Mouse (Mus musculus) embryonic facial prominence, embryonic 13.5 days (tissue): Measurements from ENCODE around the gene Ephb2. TPM values are rescaled to one million over a fixed set of nuclear protein-coding genes. Genes with fewer than 3 reads are reported as not detected.
A peak's percentile ranks its signal among the peaks of the same experiment; 100 is the strongest.

Source experiments
- ATAC-seq: fragments of 200-750 bp; cut with Nextera tagmentation; 2 replicates; pipeline ENCODE4 v1.8.0; 2017; ENCODE audit warnings: low read depth; ENCODE audit not compliant: insufficient number of reproducible peaks, insufficient read depth, low FRiP score, low TSS enrichment
- H3K27ac ChIP-seq: fragments of 300-500 bp; sonication (generic); 2 replicates; pipeline ENCODE4 v1.5.1; 2015; ENCODE audit warnings: moderate library complexity, mild to moderate bottlenecking, inconsistent platforms
- H3K27me3 ChIP-seq: fragments of 300-500 bp; sonication (generic); 2 replicates; pipeline ENCODE4 v1.6.1; 2015; ENCODE audit warnings: mild to moderate bottlenecking, inconsistent platforms
- H3K36me3 ChIP-seq: fragments of 300-500 bp; sonication (generic); 2 replicates; pipeline ENCODE4 v1.6.1; 2015; ENCODE audit warnings: mild to moderate bottlenecking, inconsistent platforms
- H3K4me1 ChIP-seq: fragments of 300-500 bp; sonication (generic); 2 replicates; pipeline ENCODE4 v1.6.1; 2015; ENCODE audit warnings: inconsistent platforms
- H3K4me2 ChIP-seq: fragments of 300-500 bp; sonication (generic); 2 replicates; pipeline ENCODE4 v1.6.1; 2015; ENCODE audit warnings: moderate library complexity, mild to moderate bottlenecking, inconsistent platforms
- H3K4me3 ChIP-seq: fragments of 300-500 bp; sonication (generic); 2 replicates; pipeline ENCODE4 v1.5.1; 2015; ENCODE audit warnings: mild to moderate bottlenecking, inconsistent platforms
- H3K9ac ChIP-seq: fragments of 300-500 bp; sonication (generic); 2 replicates; pipeline ENCODE4 v1.6.1; 2015; ENCODE audit warnings: mild to moderate bottlenecking, inconsistent platforms
- H3K9me3 ChIP-seq: fragments of 300-500 bp; sonication (generic); 2 replicates; pipeline ENCODE4 v1.6.1; 2016; ENCODE audit warnings: inconsistent platforms
- WGBS: fragments of 180-500 bp; shearing (Covaris S2); methylation state at CpG from one replicate; pipeline ENCODE4 v1.1.7; 2015; ENCODE audit warnings: mixed read lengths; 5-methylcytosine and 5-hydroxymethylcytosine counted together
- polyA plus RNA-seq: library from polyadenylated mRNA; unstranded; fragments of >200 nt; fragmentation: Nextera tagmentation; extraction: Ambion mirVana; gene quantifications from 2 replicates; pipeline ENCODE4 v1.2.1, GENCODE M21; 2015

The Ephb2 gene
- polyA plus RNA-seq, 1 experiment from 2014 or later, result 7.9 TPM

DNA sequence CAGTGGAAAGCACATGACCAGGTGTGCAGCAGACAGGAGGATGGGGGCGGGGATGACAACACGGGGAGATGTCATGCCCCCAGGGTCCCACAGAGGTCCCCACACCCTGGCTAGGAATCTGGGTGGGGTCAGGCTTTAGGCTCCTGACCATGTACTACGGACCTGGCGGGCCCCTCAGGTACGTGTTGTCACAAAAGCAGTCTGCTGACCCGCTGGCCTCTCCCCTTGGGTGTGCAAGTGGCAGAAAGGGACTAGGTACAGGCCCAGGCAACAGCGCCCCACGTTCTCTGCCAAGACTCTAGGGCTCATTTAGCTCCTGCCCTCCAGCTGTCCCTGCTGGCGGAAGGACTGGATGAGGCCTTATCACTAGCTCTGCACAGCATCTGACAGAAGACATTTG lies 105.3 kb downstream of the Ephb2 start:
- Histone ChIP-seq H3K4me3 (no peak overlapping the region), H3K27ac (no peak overlapping the region), H3K4me2 (no peak overlapping the region), H3K27me3 (no peaks in the 10 kb centered on the region), H3K4me1 (peaks cover 54% of the 10 kb centered on the region), H3K36me3 (no peaks in the 10 kb centered on the region), H3K9ac (no peak overlapping the region), H3K9me3 (no peaks in the 10 kb centered on the region)
- ATAC-seq, result no peak
- WGBS, result 75% methylated on average over 9 of the region's 9 CpGs

GRCm38 (mm10) chr4:136729574-136729973 lies 106.2 kb downstream of the Ephb2 start:
- Histone ChIP-seq H3K27ac (no peak overlapping the region), H3K36me3 (no peaks in the 10 kb centered on the region), H3K4me3 (no peak overlapping the region), H3K4me2 (no peak overlapping the region), H3K4me1 (peaks cover 61% of the 10 kb centered on the region), H3K9me3 (no peaks in the 10 kb centered on the region), H3K27me3 (no peaks in the 10 kb centered on the region), H3K9ac (no peak overlapping the region)
- no peak for ATAC-seq
- WGBS, result 96% methylated on average over 2 of the region's 2 CpGs

- WGBS, result 60% methylated on average over 8 of the region's 8 CpGs
- Histone ChIP-seq H3K4me1 (peaks cover 45% of the 10 kb centered on the region), H3K4me3 (no peak overlapping the region), H3K9me3 (no peaks in the 10 kb centered on the region), H3K4me2 (no peak overlapping the region), H3K27me3 (no peaks in the 10 kb centered on the region), H3K9ac (no peak overlapping the region), H3K27ac (no peak overlapping the region), H3K36me3 (no peaks in the 10 kb centered on the region)
- ATAC-seq, result no peak
These were observed 108.8 kb downstream of the Ephb2 start for GRCm38 (mm10) chr4:136726941-136727340.

GRCm38 (mm10) chr4:136724731-136725130 lies 111.1 kb downstream of the Ephb2 start:
- H3K9ac ChIP-seq, result peak overlapping the region; percentile 1; the same call in 1 of the 2 replicates
- H3K4me2 ChIP-seq, result peak overlapping the region; percentile 20
- H3K4me1 ChIP-seq, result peaks cover 41% of the 10 kb centered on the region
- ATAC-seq, result no peak
- no peak overlapping the region for H3K27ac ChIP-seq
- H3K4me3 ChIP-seq, result no peak overlapping the region
- H3K36me3 ChIP-seq, result no peaks in the 10 kb centered on the region
- H3K27me3 ChIP-seq, result no peaks in the 10 kb centered on the region
- H3K9me3 ChIP-seq, result no peaks in the 10 kb centered on the region
- WGBS, result 30% methylated on average over 17 of the region's 17 CpGs

GRCm38 (mm10) chr4:136722361-136723082 lies 113.3 kb downstream of the Ephb2 start:
- H3K36me3 ChIP-seq, result no peaks in the 10 kb centered on the region; the same call in 1 of the 2 replicates
- WGBS, result 36% methylated on average over 17 of the region's 17 CpGs
- no peak for ATAC-seq

DNA sequence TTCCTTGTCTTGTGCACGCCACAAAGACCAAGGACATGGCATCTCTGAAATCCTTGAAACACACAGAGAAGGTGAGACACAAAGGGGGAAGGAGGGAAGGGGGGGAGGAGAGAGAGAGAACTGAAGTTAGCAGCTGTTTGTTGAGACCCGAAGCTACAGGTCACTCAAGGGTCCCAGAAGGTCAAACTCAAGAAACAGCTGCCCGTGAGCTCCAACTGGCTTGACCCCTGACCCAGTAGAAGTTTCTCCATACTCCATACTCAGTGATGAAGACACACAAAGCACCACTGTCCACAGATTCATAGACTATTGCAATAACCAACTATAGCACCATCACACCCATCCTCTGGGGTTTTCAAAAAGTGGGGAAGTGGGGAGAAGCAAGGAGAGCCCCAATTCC lies 113.9 kb downstream of the Ephb2 start:
- Histone ChIP-seq H3K9ac (no peak overlapping the region), H3K4me1 (peaks cover 30% of the 10 kb centered on the region), H3K27me3 (no peaks in the 10 kb centered on the region), H3K4me3 (no peak overlapping the region), H3K27ac (no peak overlapping the region), H3K36me3 (no peaks in the 10 kb centered on the region; the same call in 1 of the 2 replicates), H3K4me2 (no peak overlapping the region), H3K9me3 (no peaks in the 10 kb centered on the region)
- ATAC-seq, result no peak
- WGBS, result 51% methylated on average over 3 of the region's 3 CpGs

More at GRCm38 (mm10) chr4:136722361-136723082, 113.3 kb downstream of the Ephb2 start:
- Histone ChIP-seq H3K9me3 (no peaks in the 10 kb centered on the region), H3K4me3 (no peak overlapping the region), H3K27me3 (no peaks in the 10 kb centered on the region), H3K4me1 (peaks cover 35% of the 10 kb centered on the region), H3K9ac (no peak overlapping the region), H3K27ac (peak overlapping the region; percentile 51), H3K4me2 (no peak overlapping the region)

- 81% methylated on average over 9 of the region's 9 CpGs for WGBS
- Histone ChIP-seq H3K27ac (no peak overlapping the region), H3K27me3 (no peaks in the 10 kb centered on the region), H3K4me3 (no peak overlapping the region), H3K9ac (no peak overlapping the region), H3K4me1 (peaks cover 29% of the 10 kb centered on the region), H3K4me2 (no peak overlapping the region), H3K9me3 (no peaks in the 10 kb centered on the region), H3K36me3 (no peaks in the 10 kb centered on the region; the same call in 1 of the 2 replicates)
- ATAC-seq, result no peak
These were observed 115.8 kb downstream of the Ephb2 start for GRCm38 (mm10) chr4:136720025-136720424.

GRCm38 (mm10) chr4:136718193-136718986 lies 117.4 kb downstream of the Ephb2 start:
- no peak overlapping the region for H3K9ac ChIP-seq
- no peaks in the 10 kb centered on the region for H3K27me3 ChIP-seq
- no peaks in the 10 kb centered on the region for H3K9me3 ChIP-seq
- no peak overlapping the region for H3K4me2 ChIP-seq
- 86% methylated on average over 14 of the region's 14 CpGs for WGBS
- no peak overlapping the region for H3K27ac ChIP-seq
- no peak overlapping the region for H3K4me3 ChIP-seq
- no peaks in the 10 kb centered on the region; the same call in 1 of the 2 replicates for H3K36me3 ChIP-seq
- ATAC-seq, result no peak
- H3K4me1 ChIP-seq, result peaks cover 34% of the 10 kb centered on the region

DNA sequence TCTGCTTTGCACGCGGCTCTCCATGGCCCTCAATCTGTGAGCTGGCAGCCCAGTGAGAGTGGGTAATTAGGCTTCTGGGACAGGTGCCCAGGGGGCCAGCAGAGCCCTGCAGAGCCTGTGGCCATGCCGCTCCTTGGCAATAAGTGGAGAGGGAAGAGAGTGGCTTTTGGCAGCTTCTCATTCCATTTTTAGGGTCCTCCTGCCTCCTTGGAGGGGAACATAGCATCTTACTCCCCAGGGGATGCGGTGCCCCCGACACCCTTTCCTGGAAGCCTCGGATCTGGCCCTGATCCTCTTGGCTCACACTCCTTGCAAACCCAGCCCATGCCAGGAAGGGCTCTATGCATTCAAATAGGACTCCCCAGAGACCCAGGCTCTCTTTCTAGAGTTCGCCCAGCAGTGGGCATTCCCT lies 119.2 kb downstream of the Ephb2 start:
- Histone ChIP-seq H3K27ac (no peak overlapping the region), H3K4me2 (no peak overlapping the region), H3K27me3 (no peaks in the 10 kb centered on the region), H3K4me3 (no peak overlapping the region), H3K9ac (no peak overlapping the region), H3K36me3 (no peaks in the 10 kb centered on the region; the same call in 1 of the 2 replicates), H3K9me3 (no peaks in the 10 kb centered on the region), H3K4me1 (peaks cover 35% of the 10 kb centered on the region)
- no peak for ATAC-seq
- 79% methylated on average over 7 of the region's 7 CpGs for WGBS

DNA sequence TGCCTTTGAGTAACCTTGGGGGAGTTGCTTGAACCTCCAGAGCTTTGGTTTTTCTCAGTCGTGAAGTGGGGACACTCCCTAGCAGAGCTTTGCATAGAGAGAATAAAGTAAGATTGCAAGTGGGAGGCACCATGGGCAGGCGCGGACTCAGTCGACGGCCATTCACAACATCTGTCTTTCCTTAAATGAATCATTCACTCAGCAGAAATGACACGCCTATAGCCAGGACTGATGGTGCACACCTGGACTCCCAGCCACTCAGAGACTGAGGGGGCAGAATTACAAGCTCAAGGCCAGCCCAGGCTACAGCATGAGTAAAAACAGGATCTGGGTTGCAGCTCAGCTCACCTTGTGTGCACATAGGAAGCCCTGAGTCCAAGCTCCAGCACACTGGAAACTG lies 121.3 kb downstream of the Ephb2 start:
- Histone ChIP-seq H3K27me3 (no peaks in the 10 kb centered on the region), H3K4me3 (no peak overlapping the region), H3K36me3 (no peaks in the 10 kb centered on the region; the same call in 1 of the 2 replicates), H3K4me1 (peaks cover 25% of the 10 kb centered on the region), H3K9ac (no peak overlapping the region), H3K9me3 (no peaks in the 10 kb centered on the region), H3K4me2 (no peak overlapping the region), H3K27ac (no peak overlapping the region)
- 43% methylated on average over 6 of the region's 6 CpGs for WGBS
- ATAC-seq, result no peak

- Histone ChIP-seq H3K9ac (no peak overlapping the region), H3K4me1 (peaks cover 25% of the 10 kb centered on the region), H3K27me3 (no peaks in the 10 kb centered on the region), H3K4me2 (no peak overlapping the region), H3K4me3 (no peak overlapping the region), H3K36me3 (no peaks in the 10 kb centered on the region; the same call in 1 of the 2 replicates), H3K27ac (no peak overlapping the region), H3K9me3 (no peaks in the 10 kb centered on the region)
- 89% methylated on average over 7 of the region's 7 CpGs for WGBS
- no peak for ATAC-seq
These were observed 121.9 kb downstream of the Ephb2 start for GRCm38 (mm10) chr4:136713889-136714288.

GRCm38 (mm10) chr4:136713431-136713830 lies 122.4 kb downstream of the Ephb2 start:
- Histone ChIP-seq H3K4me3 (no peak overlapping the region), H3K27ac (no peak overlapping the region), H3K9ac (no peak overlapping the region), H3K4me2 (no peak overlapping the region), H3K4me1 (peaks cover 25% of the 10 kb centered on the region), H3K36me3 (no peaks in the 10 kb centered on the region; the same call in 1 of the 2 replicates), H3K9me3 (no peaks in the 10 kb centered on the region), H3K27me3 (no peaks in the 10 kb centered on the region)
- 72% methylated on average over 3 of the region's 3 CpGs for WGBS
- ATAC-seq, result no peak
